Mouse (Mus musculus) thymus, adult 2 months (tissue): ENCODE data around the gene Ebf4.

Experiments
- CTCF ChIP-seq: fragments of 200-500 bp; IDR thresholded peaks from 2 replicates; pipeline ENCODE4 v1.5.1; 2012; ENCODE audit warnings: mild to moderate bottlenecking, control low read depth, low read length, moderate library complexity, borderline replicate concordance; ENCODE audit not compliant: control insufficient read depth, poor library complexity, insufficient read depth; ENCODE audit errors: extremely low read depth
- POLR2A ChIP-seq: fragments of 200-500 bp; IDR thresholded peaks from 2 replicates; pipeline ENCODE4 v1.6.1; 2012; ENCODE audit warnings: mild to moderate bottlenecking, low read length, control low read depth, moderate library complexity; ENCODE audit not compliant: control insufficient read depth, poor library complexity, insufficient read depth; ENCODE audit errors: extremely low read depth

- TF ChIP-seq CTCF (no peak), POLR2A (no peak)
Measured at GRCm38 (mm10) chr2:130351758-130352339, 56.9 kb downstream of the Ebf4 start.
